Mouse (Mus musculus): ENCODE results near the gene Olfr1487.
"Not testable (repeated sequence)": the region's sequence is repeated elsewhere in the genome, so short reads cannot be mapped to it uniquely, and the experiment has no call there.

Olfr1487 gene

GRCm38 (mm10) chr19:13617075-13617474 lies at the start of gene Olfr1487:
Gene Olfr1487 (plus strand): TSS chr19:13617375.
- not testable (repeated sequence) for DNase-seq (ENCODE audit: low spot score)

DNA sequence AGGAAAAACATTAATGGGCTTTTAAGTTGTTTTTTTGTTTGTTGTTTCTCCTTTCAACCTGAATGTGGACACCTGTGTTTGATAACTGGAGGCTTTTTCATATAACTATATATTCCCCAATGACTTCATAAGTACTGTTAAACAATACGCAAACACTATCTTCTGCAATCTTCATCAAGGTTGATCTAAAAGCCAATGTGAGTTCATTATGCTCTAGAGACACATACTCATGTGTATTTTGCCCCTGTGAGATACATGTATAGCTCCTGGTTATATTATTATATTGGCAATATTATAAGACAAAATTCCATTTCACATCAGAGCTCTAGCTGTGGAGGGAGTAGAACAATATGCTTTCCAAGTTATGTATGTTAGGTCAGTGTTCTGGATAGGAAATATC lies 34.0 kb upstream of the Olfr1487 start, which contains the start of gene Olfr1484:
Gene Olfr1484, plus strand, starts transcription at position 301 of the 400 bp plus-strand sequence.
- no peak for DNase-seq (ENCODE audit: low spot score)

- no peak for DNase-seq (ENCODE audit: low spot score)
Measured at GRCm38 (mm10) chr19:13631321-13631720, 14.1 kb downstream of the Olfr1487 start, which contains the start of gene Olfr1489. Gene Olfr1489 (plus strand): TSS chr19:13631621.

DNA sequence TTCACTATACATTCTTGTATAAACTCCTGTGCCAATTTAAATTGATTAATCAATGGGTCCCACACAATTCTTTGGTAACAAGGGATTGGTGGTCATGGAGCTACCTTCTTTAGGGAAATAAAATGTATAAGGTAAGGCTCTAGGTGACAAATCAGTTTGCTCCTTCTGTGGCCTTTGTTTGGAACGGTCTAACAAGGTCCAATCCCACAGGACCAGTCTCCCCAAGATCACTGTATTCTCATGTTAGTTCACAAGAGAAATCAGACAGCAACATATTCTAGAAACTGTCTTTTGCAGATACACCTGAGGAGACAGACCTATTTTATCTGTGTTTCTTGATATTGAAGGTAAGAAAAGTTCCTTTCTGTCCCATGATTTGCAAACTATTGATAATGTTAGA lies 33.6 kb downstream of the Olfr1487 start, which contains the start of gene Olfr1490:
Gene Olfr1490, plus strand, starts transcription at position 301 of the 400 bp plus-strand sequence.
- DNase-seq (ENCODE audit: low spot score) = no peak

Data from left cerebral cortex, adult 11 months (tissue).